Mouse (Mus musculus) heart, adult 2 months (tissue): ENCODE results near the gene Nup107. TPM values are rescaled to one million over a fixed set of nuclear protein-coding genes. Genes with fewer than 3 reads are reported as not detected.

Experiments
- DNase-seq, 2 experiments: peaks; one replicate each; pipeline ENCODE4 v3.0.0; 2021
- H3K27ac ChIP-seq: fragments of 200-600 bp; 2 replicates; pipeline ENCODE4 v1.8.1; 2022
- H3K27me3 ChIP-seq: fragments of 200-500 bp; 2 replicates; pipeline ENCODE4 v1.6.1; 2012; ENCODE audit warnings: mild to moderate bottlenecking, low read length, inconsistent platforms, mixed read lengths; ENCODE audit not compliant: control insufficient read depth, insufficient read depth
- H3K36me3 ChIP-seq: fragments of 200-500 bp; 2 replicates; pipeline ENCODE4 v1.6.1; 2012; ENCODE audit warnings: low read length, inconsistent platforms; ENCODE audit not compliant: control insufficient read depth, insufficient read depth
- H3K4me1 ChIP-seq: fragments of 200-500 bp; 2 replicates; pipeline ENCODE4 v1.6.1; 2011; ENCODE audit warnings: low read length; ENCODE audit not compliant: control insufficient read depth, insufficient read depth
- H3K4me3 ChIP-seq: fragments of 200-600 bp; 2 replicates; pipeline ENCODE4 v1.8.1; 2022
- H3K79me2 ChIP-seq: fragments of 200-500 bp; replicated peaks from 2 replicates; pipeline ENCODE4 v1.6.1; 2012; ENCODE audit warnings: mild to moderate bottlenecking, inconsistent platforms, low read length, moderate library complexity, mixed read lengths; ENCODE audit not compliant: control insufficient read depth, insufficient read depth
- H3K9ac ChIP-seq: fragments of 200-500 bp; 2 replicates; pipeline ENCODE4 v1.6.1; 2012; ENCODE audit warnings: low read depth, mild to moderate bottlenecking, control low read depth, inconsistent platforms, low read length, mixed read lengths
- CTCF ChIP-seq: fragments of 200-600 bp; IDR thresholded peaks from 2 replicates; pipeline ENCODE4 v1.8.1; 2022; ENCODE audit warnings: antibody characterized with exemption, mild to moderate bottlenecking, moderate library complexity
- EP300 ChIP-seq: fragments of 200-500 bp; IDR thresholded peaks from 2 replicates; pipeline ENCODE4 v1.6.1; 2011; ENCODE audit warnings: low read depth, low read length, control low read depth; ENCODE audit not compliant: insufficient read depth
- POLR2A ChIP-seq: fragments of 200-500 bp; IDR thresholded peaks from 2 replicates; pipeline ENCODE4 v1.6.1; 2011; ENCODE audit warnings: mild to moderate bottlenecking, low read depth, low read length, control low read depth; ENCODE audit not compliant: insufficient read depth
- WGBS: fragments of 180-500 bp; shearing (Covaris S2); methylation state at CpG from one replicate; pipeline ENCODE4 v1.1.7; 2018; 5-methylcytosine and 5-hydroxymethylcytosine counted together
- intact Hi-C: fragments of 180-260 bp; cut with DNase I; formaldehyde crosslinking; loops from one replicate; pipeline ENCODE4 v1.15.1; 2025
- polyA plus RNA-seq: library from polyadenylated mRNA; depleted of rRNA; stranded (reverse); fragments of >200 nt; gene quantifications from 2 replicates; pipeline ENCODE4 v1.2.3, GENCODE M21; 2012
- total RNA-seq, 2 experiments: library from RNA; stranded (reverse); gene quantifications; 2 replicates each; pipeline ENCODE4 v1.2.3; 2021

The Nup107 gene
- total and polyA plus RNA-seq, 3 experiments = 4.9 to 8.6 (median 7.0) TPM

DNA sequence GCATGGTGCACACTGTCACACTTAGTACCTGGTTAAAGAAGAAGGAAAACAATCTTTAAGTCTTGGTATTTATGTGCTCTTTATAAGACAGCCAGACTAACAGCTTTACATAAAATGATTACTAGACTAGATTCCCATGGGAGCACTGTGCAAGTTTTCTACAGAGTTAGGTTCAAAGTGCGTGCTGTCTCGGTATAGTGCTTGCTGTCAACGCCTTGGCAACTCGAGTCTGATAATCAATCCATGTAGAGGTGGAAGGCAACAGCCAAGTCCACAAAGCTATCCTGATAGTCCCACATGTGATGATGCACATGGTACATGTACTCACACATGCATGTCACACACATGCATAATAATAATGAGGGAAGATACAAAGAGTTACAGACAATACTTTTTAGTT lies 32.1 kb upstream of the Nup107 start:
- no peak for DNase-seq
- H3K27me3 ChIP-seq = no peaks in the 10 kb centered on the region
- H3K36me3 ChIP-seq = peaks cover 39% of the 10 kb centered on the region
- H3K4me1 ChIP-seq = peaks cover 25% of the 10 kb centered on the region
- 39% methylated on average over 4 of the region's 4 CpGs for WGBS
- no peak overlapping the region for H3K27ac ChIP-seq
- intact Hi-C loops = no loop called here
- peaks cover 8% of the 10 kb centered on the region for H3K79me2 ChIP-seq
- H3K4me3 ChIP-seq = no peak overlapping the region
- TF ChIP-seq CTCF (no peak), EP300 (no peak), POLR2A (no peak)
- H3K9ac ChIP-seq = no peak overlapping the region

DNA sequence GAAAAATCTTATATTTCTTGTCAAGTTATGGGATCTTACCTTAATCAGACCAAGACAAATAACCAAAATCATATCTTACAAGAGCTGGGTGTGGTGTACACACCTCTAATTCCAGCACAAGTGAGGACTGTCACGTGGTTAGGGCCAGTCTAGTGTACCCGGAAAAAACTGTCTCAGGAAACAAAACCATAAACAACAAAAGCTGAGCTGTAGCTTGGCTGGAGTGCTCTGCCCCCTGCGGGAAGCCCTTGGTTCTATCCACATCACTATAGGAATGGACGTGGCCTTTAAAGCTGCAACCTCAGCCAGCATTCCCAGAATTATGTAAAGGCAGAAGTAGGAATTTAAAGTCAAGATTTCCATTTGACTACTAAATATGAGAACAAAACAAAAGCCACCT lies 31.6 kb upstream of the Nup107 start:
- peaks cover 42% of the 10 kb centered on the region for H3K36me3 ChIP-seq
- peak; percentile 59 for TF ChIP-seq CTCF
- TF ChIP-seq POLR2A = no peak
- H3K4me3 ChIP-seq = no peak overlapping the region
- H3K27ac ChIP-seq = no peak overlapping the region
- peaks cover 8% of the 10 kb centered on the region for H3K79me2 ChIP-seq
- WGBS = 38% methylated on average over 4 of the region's 4 CpGs
- no peak overlapping the region for H3K9ac ChIP-seq
- no peak for DNase-seq
- intact Hi-C loops = no loop called here
- no peaks in the 10 kb centered on the region for H3K27me3 ChIP-seq
- peaks cover 23% of the 10 kb centered on the region for H3K4me1 ChIP-seq

DNA sequence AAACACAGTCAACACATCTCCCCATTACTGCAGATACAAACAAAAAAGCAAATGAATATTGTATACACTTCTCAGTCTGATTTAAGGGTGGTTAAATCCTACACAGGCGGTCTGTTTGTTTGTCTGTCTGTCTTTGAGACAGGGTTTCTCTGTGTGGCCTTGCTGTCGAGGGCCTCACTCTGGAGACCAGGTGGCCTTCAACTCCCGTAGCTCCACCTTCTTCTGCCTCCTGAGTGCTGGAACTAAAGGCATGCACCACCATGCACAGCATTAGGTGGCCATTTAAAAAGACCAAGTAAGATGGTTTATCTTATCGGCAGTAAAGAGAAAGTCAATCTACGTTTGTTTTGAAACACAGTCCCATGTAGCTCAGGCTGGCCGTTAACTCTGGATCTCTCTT lies 30.8 kb upstream of the Nup107 start:
- H3K36me3 ChIP-seq = peaks cover 45% of the 10 kb centered on the region
- 75% methylated on average over 6 of the region's 6 CpGs for WGBS

DNA sequence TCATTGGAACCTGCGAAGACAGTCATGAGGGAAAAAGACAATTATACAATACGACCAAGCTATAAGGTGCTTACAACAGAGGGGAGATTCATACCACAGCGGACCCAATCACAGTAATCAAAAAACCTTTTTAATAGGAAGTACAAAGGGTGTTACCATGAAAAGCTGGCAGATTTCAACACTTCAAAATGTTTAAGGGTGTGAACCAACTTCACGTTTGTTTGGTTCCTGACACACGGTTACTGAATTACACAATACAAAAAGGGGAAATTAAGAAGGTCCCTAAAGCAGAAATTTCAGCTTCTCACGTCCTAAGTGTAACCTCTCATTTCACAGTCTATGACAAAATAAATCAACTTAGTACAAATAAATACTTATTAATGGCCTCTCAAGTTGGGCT lies 26.1 kb upstream of the Nup107 start:
- no peak for TF ChIP-seq CTCF
- H3K4me3 ChIP-seq = no peak overlapping the region
- H3K27ac ChIP-seq = no peak overlapping the region
- H3K27me3 ChIP-seq = no peaks in the 10 kb centered on the region
- no peak overlapping the region for H3K9ac ChIP-seq
- H3K79me2 ChIP-seq = peaks cover 2% of the 10 kb centered on the region; the same call in 1 of the 2 replicates
- WGBS = 82% methylated on average over 6 of the region's 6 CpGs
- intact Hi-C loops = no loop called here
- no peak for DNase-seq
- H3K36me3 ChIP-seq = peaks cover 23% of the 10 kb centered on the region
- no peaks in the 10 kb centered on the region; the same call in 1 of the 2 replicates for H3K4me1 ChIP-seq

More for the DNA sequence above, 30.8 kb upstream of the Nup107 start:
- no peak overlapping the region for H3K4me3 ChIP-seq
- DNase-seq = no peak
- intact Hi-C loops = no loop called here
- H3K9ac ChIP-seq = no peak overlapping the region
- TF ChIP-seq POLR2A = no peak
- TF ChIP-seq EP300 = no peak
- no peak for TF ChIP-seq CTCF
- H3K4me1 ChIP-seq = peaks cover 19% of the 10 kb centered on the region
- H3K27ac ChIP-seq = no peak overlapping the region
- H3K79me2 ChIP-seq = peaks cover 8% of the 10 kb centered on the region
- no peaks in the 10 kb centered on the region for H3K27me3 ChIP-seq

DNA sequence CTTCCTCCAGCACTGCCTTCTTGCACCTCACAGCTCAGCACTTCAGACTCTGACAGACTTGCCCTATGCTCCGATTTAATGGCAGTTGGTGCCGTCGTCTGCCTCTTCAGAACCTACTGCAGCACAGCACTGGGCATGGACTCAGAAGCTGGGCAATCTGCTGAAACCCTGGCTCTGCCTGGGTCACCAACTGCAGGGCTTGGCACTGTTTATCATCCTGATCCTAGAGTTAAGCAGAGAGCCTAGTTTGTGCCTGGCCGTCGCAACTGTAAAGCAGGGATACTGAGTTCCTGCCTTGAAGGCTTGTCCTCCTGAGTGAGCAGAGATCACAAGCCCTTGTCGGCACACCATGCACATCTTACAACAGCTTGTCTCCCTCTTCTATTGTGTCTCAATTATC lies 24.2 kb upstream of the Nup107 start:
- Histone ChIP-seq H3K4me3 (no peak overlapping the region), H3K36me3 (peaks cover 18% of the 10 kb centered on the region), H3K27me3 (no peaks in the 10 kb centered on the region), H3K9ac (no peak overlapping the region), H3K79me2 (peaks cover under 1% of the 10 kb centered on the region; the same call in 1 of the 2 replicates), H3K27ac (no peak overlapping the region), H3K4me1 (no peaks in the 10 kb centered on the region)
- WGBS = 79% methylated on average over 6 of the region's 6 CpGs
- DNase-seq = no peak
- TF ChIP-seq POLR2A (no peak), CTCF (no peak)
- intact Hi-C loops = no loop called here

DNA sequence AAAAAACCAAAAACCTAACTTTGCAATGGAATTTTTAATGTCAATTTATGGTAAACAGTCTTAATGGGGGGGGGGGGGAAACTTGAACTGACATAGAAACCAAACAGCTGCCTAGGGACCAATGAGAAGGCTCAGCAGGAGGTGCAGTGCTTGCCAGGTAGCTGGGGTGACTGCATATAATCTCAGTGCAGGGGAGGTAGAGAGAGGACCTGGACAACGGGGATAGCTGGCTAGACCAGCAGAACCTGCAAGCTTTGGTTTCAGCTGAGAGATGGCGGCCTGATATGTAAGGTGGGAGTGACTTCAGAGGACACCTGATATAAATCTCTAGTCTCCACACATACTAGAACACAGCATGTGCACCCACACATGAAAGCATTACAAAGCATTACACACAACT lies 20.0 kb upstream of the Nup107 start:
- intact Hi-C loops = no loop called here
- no peak overlapping the region for H3K9ac ChIP-seq
- peak in 1 of 2 experiments; percentile 9 for DNase-seq
- H3K27ac ChIP-seq = no peak overlapping the region
- no peak overlapping the region for H3K4me3 ChIP-seq
- H3K36me3 ChIP-seq = peaks cover 10% of the 10 kb centered on the region
- WGBS = 85% methylated on average over 2 of the region's 2 CpGs
- H3K4me1 ChIP-seq = no peaks in the 10 kb centered on the region
- no peaks in the 10 kb centered on the region for H3K27me3 ChIP-seq
- TF ChIP-seq CTCF (no peak), POLR2A (no peak), EP300 (no peak)
- no peaks in the 10 kb centered on the region for H3K79me2 ChIP-seq

DNA sequence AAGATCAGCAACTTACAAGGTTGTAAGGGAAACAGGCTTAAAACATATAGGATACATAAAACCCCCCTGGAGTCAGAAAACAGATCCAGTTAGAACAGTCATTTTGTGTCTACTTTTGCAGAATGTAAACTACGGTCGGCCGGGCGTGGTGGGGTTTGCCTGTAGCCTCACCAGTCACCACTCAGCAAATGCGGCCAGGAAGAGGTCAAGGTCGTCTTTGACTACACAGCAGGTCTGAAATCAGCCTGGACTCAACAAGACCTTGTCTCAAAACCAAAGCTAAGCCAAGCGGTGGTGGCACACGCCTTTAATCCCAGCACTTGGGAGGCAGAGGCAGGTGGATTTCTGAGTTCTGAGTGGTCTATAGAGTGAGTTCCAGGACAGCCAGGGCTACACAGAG lies 19.1 kb upstream of the Nup107 start:
- no peaks in the 10 kb centered on the region for H3K79me2 ChIP-seq
- no peak overlapping the region for H3K27ac ChIP-seq
- intact Hi-C loops = no loop called here
- no peak overlapping the region for H3K4me3 ChIP-seq
- peaks cover 10% of the 10 kb centered on the region for H3K36me3 ChIP-seq
- no peaks in the 10 kb centered on the region for H3K4me1 ChIP-seq
- no peaks in the 10 kb centered on the region for H3K27me3 ChIP-seq
- TF ChIP-seq POLR2A (no peak), EP300 (no peak), CTCF (no peak)
- H3K9ac ChIP-seq = no peak overlapping the region
- 92% methylated on average over 8 of the region's 8 CpGs for WGBS
- DNase-seq = peak in 1 of 2 experiments; percentile 14
